Comparison of ENCODE assay signal across 8 mouse cellular contexts in genomic region chr17:12506903-12507563, GRCm38 (mm10). TPM values are rescaled to one million over a fixed set of nuclear protein-coding genes. Genes with fewer than 3 reads are reported as not detected.
A peak's percentile ranks its signal among the peaks of the same experiment; 100 is the strongest.
DNase-seq lines count a peak whose midpoint lies in the region; ATAC-seq lines count a peak whose summit lies in the region.

No protein-coding gene starts in this region.

- H3K4me2 ChIP-seq in forebrain, embryonic 16.5 days (ENCODE audit: low read length), result peak overlapping the region; percentile 50
- H3K4me2 ChIP-seq in hindbrain, embryonic 13.5 days, result peak overlapping the region; percentile 62
- peak overlapping the region; percentile 76 for H3K4me2 ChIP-seq in liver, embryonic 12.5 days
- peak overlapping the region; percentile 41 for H3K4me2 ChIP-seq in neural tube, embryonic 11.5 days (ENCODE audit: low read depth)

- H3K36me3 ChIP-seq in forebrain, embryonic 16.5 days (ENCODE audit: control insufficient read depth, insufficient read depth), result no peaks in the 10 kb centered on the region
- H3K36me3 ChIP-seq in hindbrain, embryonic 13.5 days, result no peaks in the 10 kb centered on the region
- no peaks in the 10 kb centered on the region for H3K36me3 ChIP-seq in liver, embryonic 12.5 days
- H3K36me3 ChIP-seq in neural tube, embryonic 11.5 days (ENCODE audit: control insufficient read depth, insufficient read depth, low read length), result no peaks in the 10 kb centered on the region

- H3K9me3 ChIP-seq in forebrain, embryonic 16.5 days (ENCODE audit: control insufficient read depth, low read length), result no peaks in the 10 kb centered on the region
- H3K9me3 ChIP-seq in hindbrain, embryonic 13.5 days, result no peaks in the 10 kb centered on the region
- no peaks in the 10 kb centered on the region for H3K9me3 ChIP-seq in liver, embryonic 12.5 days (replicated peaks)
- H3K9me3 ChIP-seq in neural tube, embryonic 11.5 days (ENCODE audit: control insufficient read depth, low read length), result no peaks in the 10 kb centered on the region

- peaks cover 40% of the 10 kb centered on the region for H3K27me3 ChIP-seq in forebrain, embryonic 16.5 days (replicated peaks; ENCODE audit: control insufficient read depth, insufficient read depth, low read length)
- peaks cover 49% of the 10 kb centered on the region for H3K27me3 ChIP-seq in hindbrain, embryonic 13.5 days
- H3K27me3 ChIP-seq in liver, embryonic 12.5 days (replicated peaks), result peaks cover 48% of the 10 kb centered on the region
- H3K27me3 ChIP-seq in neural tube, embryonic 11.5 days (ENCODE audit: control insufficient read depth, insufficient read depth, low read length), result peaks cover 38% of the 10 kb centered on the region

- DNase-seq in right cerebral cortex, postnatal 25 days, result peak; percentile 11
- DNase-seq in right cerebral cortex, adult 18-20 months, result no peak
- no peak for DNase-seq in neural tube, embryonic 11.5 days (ENCODE audit: low spot score)
- DNase-seq in T-cell, adult 2 months (ENCODE audit: low spot score), result no peak
- no peak for DNase-seq in layer of hippocampus, postnatal 14 days (ENCODE audit: low spot score in 2 of 2)

- H3K4me3 ChIP-seq in forebrain, embryonic 16.5 days (replicated peaks; ENCODE audit: low read length), result peak overlapping the region; percentile 33
- H3K4me3 ChIP-seq in hindbrain, embryonic 13.5 days, result peak overlapping the region; percentile 39
- H3K4me3 ChIP-seq in liver, embryonic 12.5 days, result peak overlapping the region; percentile 53
- H3K4me3 ChIP-seq in neural tube, embryonic 11.5 days (ENCODE audit: low read depth, low read length), result peak overlapping the region; percentile 27

- no peak for ATAC-seq in forebrain, embryonic 16.5 days
- no peak for ATAC-seq in hindbrain, embryonic 13.5 days (ENCODE audit: low FRiP score)
- ATAC-seq in liver, embryonic 12.5 days, result peak; percentile 24; the same call in 1 of the 2 replicates
- ATAC-seq in neural tube, embryonic 11.5 days (ENCODE audit: insufficient read depth, low FRiP score, low TSS enrichment), result no peak

- H3K27ac ChIP-seq in forebrain, embryonic 16.5 days (ENCODE audit: low read length), result no peak overlapping the region
- no peak overlapping the region for H3K27ac ChIP-seq in hindbrain, embryonic 13.5 days
- no peak overlapping the region for H3K27ac ChIP-seq in liver, embryonic 12.5 days
- no peak overlapping the region for H3K27ac ChIP-seq in neural tube, embryonic 11.5 days (ENCODE audit: low read depth, low read length)

- H3K4me1 ChIP-seq in forebrain, embryonic 16.5 days (replicated peaks; ENCODE audit: control insufficient read depth, insufficient read depth, low read length), result peaks cover 6% of the 10 kb centered on the region
- H3K4me1 ChIP-seq in hindbrain, embryonic 13.5 days (replicated peaks), result peaks cover 8% of the 10 kb centered on the region
- H3K4me1 ChIP-seq in liver, embryonic 12.5 days, result peaks cover 40% of the 10 kb centered on the region
- 0 out of 2 replicates have a peak, but pooled peaks cover 2% of the 10 kb centered on the region for H3K4me1 ChIP-seq in neural tube, embryonic 11.5 days (ENCODE audit: control insufficient read depth, insufficient read depth, low read length)

- no peak overlapping the region for H3K9ac ChIP-seq in forebrain, embryonic 16.5 days (replicated peaks; ENCODE audit: low read depth, low read length)
- peak overlapping the region; percentile 55; the same call in 1 of the 2 replicates for H3K9ac ChIP-seq in hindbrain, embryonic 13.5 days
- H3K9ac ChIP-seq in liver, embryonic 12.5 days, result peak overlapping the region; percentile 56
- H3K9ac ChIP-seq in neural tube, embryonic 11.5 days (ENCODE audit: low read length), result no peak overlapping the region

- WGBS in forebrain, embryonic 16.5 days, result 1% methylated on average over 64 of the region's 65 CpGs
- WGBS in hindbrain, embryonic 13.5 days, result 2% methylated on average over 65 of the region's 65 CpGs
- WGBS in liver, embryonic 12.5 days (ENCODE audit: insufficient replicate concordance), result 1% methylated on average over 61 of the region's 65 CpGs
- WGBS in neural tube, embryonic 11.5 days, result 2% methylated on average over 63 of the region's 65 CpGs

RNA-seq across cellular contexts. Expression of gene Slc22a3, which starts 0.5 kb away (rescaled TPM):
- 0.48 and 1.1 TPM in 2 replicates for polyA plus RNA-seq in forebrain, embryonic 16.5 days (2015; fragmentation: Nextera tagmentation; extraction: Ambion mirVana)
- polyA plus RNA-seq in hindbrain, embryonic 13.5 days (2015; fragmentation: Nextera tagmentation; extraction: Ambion mirVana), result 0.66 and 0.87 TPM in 2 replicates
- 2.2 and 2.5 TPM in 2 replicates for polyA plus RNA-seq in liver, embryonic 12.5 days (2016; fragmentation: Nextera tagmentation; extraction: Ambion mirVana)
- polyA plus RNA-seq in neural tube, embryonic 11.5 days (2014; fragmentation: Nextera tagmentation; extraction: Ambion mirVana), result 0.20 and 0.24 TPM in 2 replicates
- 1 to 10 TPM in 1 of 2 experiments, under 1 TPM in 1; 0.92 to 1.6 TPM for total RNA-seq in layer of hippocampus, postnatal 14 days (2021)

Comparison
In these comparisons a context has a peak if more than half of its experiments do, and no peak if none do; other contexts are left out.
1. H3K9ac ChIP-seq: peak in hindbrain, embryonic 13.5 days (single experiment) and liver, embryonic 12.5 days (single experiment); none in forebrain, embryonic 16.5 days (single experiment) and neural tube, embryonic 11.5 days (single experiment).
2. Peak in every context shown above with its lines, with median percentiles within 50 percentile points of each other: H3K4me2 ChIP-seq and H3K4me3 ChIP-seq.